Mouse (Mus musculus): ENCODE results near the gene Slc2a10. TPM values are rescaled to one million over a fixed set of nuclear protein-coding genes. Genes with fewer than 3 reads are reported as not detected.
A peak's percentile ranks its signal among the peaks of the same experiment; 100 is the strongest.

The Slc2a10 gene
- 0.36 and 0.46 TPM in 2 replicates for polyA plus RNA-seq (2015; fragmentation: Nextera tagmentation; extraction: Ambion mirVana)

DNA sequence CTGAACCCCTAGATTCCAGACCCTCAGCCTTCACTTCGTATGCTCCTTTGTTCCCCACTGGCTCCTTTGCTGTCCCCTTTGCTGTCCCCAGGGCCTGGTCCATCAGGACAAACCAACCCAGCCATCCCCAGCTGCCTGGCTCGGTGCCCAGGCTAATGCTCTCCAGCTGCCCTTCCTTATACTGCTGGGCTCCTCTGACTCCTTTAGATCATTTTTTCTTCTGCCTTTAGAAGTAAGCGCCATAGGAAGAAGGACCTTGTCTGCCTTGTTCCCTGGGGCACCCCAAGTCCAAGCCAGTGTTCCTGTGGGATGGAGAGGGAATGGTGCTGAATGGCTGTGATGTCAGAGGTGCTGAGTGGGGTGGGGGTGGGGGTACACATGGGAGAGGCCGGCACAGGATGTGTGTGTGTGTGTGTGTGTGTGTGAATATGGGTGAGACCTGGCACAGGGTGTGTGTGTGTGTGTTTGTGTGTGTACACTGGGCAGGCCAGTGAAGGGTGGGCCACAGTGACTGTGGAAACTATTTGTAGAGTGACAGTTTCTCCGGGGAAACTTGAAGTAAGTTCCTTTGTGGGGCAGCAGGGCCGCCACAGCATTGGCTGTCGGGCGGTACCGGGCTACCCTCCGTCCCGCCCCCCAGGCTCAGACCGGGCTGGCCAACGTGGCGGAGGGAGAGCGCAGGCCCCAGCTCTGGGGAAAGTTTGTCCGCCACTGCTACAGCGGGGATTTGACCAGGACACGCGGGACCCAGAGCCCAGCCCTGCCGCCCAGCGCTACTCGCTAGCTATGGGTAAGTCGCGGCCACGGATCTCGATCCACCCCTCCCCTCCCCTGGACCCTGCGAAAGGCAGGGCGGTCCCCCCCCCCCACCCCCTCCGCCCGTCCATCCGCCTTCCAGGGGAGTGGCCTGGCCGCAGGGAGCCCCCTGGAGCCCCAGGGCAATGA, at the start of gene Slc2a10:
Gene Slc2a10, plus strand, starts transcription at position 529 of the 945 bp plus-strand sequence.
- no peak for ATAC-seq (ENCODE audit: low read depth)
- no peak for DNase-seq
- Histone ChIP-seq H3K27ac (no peak within 1 kb of the TSS), H3K4me1 (replicated peaks) (no peaks in the 10 kb centered on the region), H3K9ac (no peak within 1 kb of the TSS; the same call in 1 of the 2 replicates), H3K9me3 (replicated peaks) (no peaks in the 10 kb centered on the region), H3K4me2 (peak within 1 kb of the TSS; percentile 48), H3K27me3 (peaks cover 32% of the 10 kb centered on the region), H3K4me3 (replicated peaks) (peak within 1 kb of the TSS; percentile 37), H3K36me3 (no peaks in the 10 kb centered on the region)
- WGBS (ENCODE audit: insufficient replicate concordance), result 7% methylated on average over 31 of the region's 32 CpGs

DNA sequence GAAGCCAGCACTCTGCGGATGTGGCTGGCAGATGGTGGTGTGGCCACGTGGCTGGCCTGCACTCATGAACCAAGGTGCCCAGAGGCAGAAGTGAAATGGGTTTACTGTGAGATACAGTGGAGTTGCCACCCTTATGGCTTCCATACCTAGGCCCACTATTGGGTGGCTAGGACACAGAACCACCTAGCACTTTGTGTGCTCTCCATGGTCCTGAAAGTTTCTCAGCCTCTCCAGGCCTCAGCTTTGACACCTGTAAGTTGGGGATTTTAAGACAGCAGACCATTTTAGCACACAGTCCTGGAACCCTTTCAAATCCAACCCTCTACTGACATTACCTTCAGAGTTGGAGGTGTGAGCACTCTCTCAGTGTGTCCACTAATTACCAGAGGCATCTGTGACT, 46.9 kb upstream of the Slc2a10 start:
- no peak overlapping the region for H3K4me2 ChIP-seq
- no peak overlapping the region for H3K9ac ChIP-seq
- no peak for ATAC-seq (ENCODE audit: low read depth)
- no peak overlapping the region for H3K4me3 ChIP-seq (replicated peaks)
- no peak for DNase-seq
- no peaks in the 10 kb centered on the region for H3K9me3 ChIP-seq (replicated peaks)
- peaks cover 7% of the 10 kb centered on the region; the same call in 1 of the 2 replicates for H3K4me1 ChIP-seq (replicated peaks)
- WGBS (ENCODE audit: insufficient replicate concordance), result 38% methylated on average over 2 of the region's 2 CpGs
- no peaks in the 10 kb centered on the region for H3K36me3 ChIP-seq
- no peak overlapping the region for H3K27ac ChIP-seq
- H3K27me3 ChIP-seq, result no peaks in the 10 kb centered on the region

DNA sequence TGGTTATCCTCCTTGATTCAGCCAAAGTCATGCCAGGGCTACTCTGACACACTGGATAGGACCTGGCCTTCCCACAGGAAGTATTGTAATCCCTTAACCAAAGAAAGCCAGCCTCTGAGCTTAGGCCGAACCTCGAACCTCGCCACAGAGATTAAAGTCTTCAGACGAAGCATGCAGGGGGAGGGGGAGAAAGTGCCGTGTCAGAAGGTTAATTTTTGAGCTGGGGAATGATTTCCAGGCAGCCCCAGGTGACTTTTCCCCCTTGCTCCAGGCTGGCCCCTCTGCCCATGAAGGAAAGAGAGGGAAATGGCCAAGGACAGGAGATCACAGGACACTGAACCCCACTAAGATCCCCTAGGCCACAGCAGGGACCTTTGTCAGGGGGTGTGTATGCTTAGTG, 45.4 kb upstream of the Slc2a10 start:
- Histone ChIP-seq H3K9ac (no peak overlapping the region), H3K9me3 (replicated peaks) (no peaks in the 10 kb centered on the region), H3K4me2 (no peak overlapping the region), H3K4me3 (replicated peaks) (no peak overlapping the region), H3K27me3 (no peaks in the 10 kb centered on the region), H3K27ac (no peak overlapping the region), H3K36me3 (no peaks in the 10 kb centered on the region), H3K4me1 (replicated peaks) (peaks cover 7% of the 10 kb centered on the region; the same call in 1 of the 2 replicates)
- 39% methylated on average over 5 of the region's 5 CpGs for WGBS (ENCODE audit: insufficient replicate concordance)
- ATAC-seq (ENCODE audit: low read depth) (no peak), DNase-seq (no peak)

DNA sequence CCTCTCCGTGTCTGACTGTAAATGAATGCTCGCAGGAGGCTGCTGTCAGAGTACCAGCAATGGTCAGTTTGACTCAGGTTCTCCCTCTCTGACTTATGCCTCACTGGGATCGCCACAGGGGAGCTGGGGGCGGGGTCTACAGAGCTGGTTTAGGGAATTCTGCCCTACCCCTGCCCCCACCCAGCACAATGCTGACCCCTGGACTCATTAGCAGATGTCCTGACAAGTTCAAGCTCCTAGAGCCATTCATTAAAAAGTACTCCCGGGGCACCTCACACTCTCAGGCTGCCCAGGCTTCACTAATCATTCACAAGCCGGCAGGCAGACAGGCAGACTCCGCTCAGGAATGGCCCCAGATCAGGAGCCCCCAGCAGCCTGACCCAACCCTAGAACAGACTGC, 43.9 kb upstream of the Slc2a10 start:
- ATAC-seq (ENCODE audit: low read depth), result no peak
- no peaks in the 10 kb centered on the region for H3K9me3 ChIP-seq (replicated peaks)
- H3K36me3 ChIP-seq, result no peaks in the 10 kb centered on the region
- no peak overlapping the region for H3K4me2 ChIP-seq
- no peak for DNase-seq
- no peak overlapping the region for H3K4me3 ChIP-seq (replicated peaks)
- H3K27me3 ChIP-seq, result no peaks in the 10 kb centered on the region
- H3K4me1 ChIP-seq (replicated peaks), result peaks cover 7% of the 10 kb centered on the region; the same call in 1 of the 2 replicates
- H3K9ac ChIP-seq, result no peak overlapping the region
- 32% methylated on average over 7 of the region's 7 CpGs for WGBS (ENCODE audit: insufficient replicate concordance)
- no peak overlapping the region for H3K27ac ChIP-seq

DNA sequence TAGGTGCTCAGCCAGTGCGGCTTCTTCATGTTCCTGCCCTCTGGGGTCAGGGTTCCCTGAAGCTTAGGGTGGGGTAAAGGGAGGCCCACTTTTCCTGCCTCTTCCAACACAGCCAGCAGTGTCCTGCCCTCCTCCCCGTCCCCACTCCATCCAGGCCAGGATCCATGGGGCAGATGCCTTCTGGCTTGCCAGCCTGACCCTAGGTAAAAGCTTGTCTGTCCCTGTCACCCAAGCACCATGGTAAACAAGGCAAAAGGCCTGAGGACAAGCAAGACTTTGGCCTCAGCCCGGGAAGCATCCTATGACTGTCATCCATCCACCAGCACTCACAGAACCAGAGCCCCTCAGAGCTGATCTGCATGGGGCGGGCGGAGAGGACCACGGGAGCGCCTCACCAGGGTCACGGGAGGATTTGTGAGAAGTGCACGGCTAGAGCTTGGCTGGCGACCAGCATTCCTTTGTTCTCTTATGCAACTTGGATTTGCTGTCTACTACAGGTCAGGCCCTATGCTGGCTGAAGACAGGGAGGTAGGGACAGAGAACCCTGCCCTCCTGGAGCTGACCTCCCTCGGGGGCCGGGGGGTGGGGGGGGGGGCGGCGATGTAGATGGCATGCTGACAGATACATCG, 35.6 kb upstream of the Slc2a10 start:
- Histone ChIP-seq H3K4me1 (replicated peaks) (peaks cover 9% of the 10 kb centered on the region; the same call in 1 of the 2 replicates), H3K4me2 (no peak overlapping the region), H3K4me3 (replicated peaks) (no peak overlapping the region), H3K9me3 (replicated peaks) (no peaks in the 10 kb centered on the region), H3K27ac (no peak overlapping the region), H3K27me3 (peaks cover 22% of the 10 kb centered on the region), H3K9ac (no peak overlapping the region), H3K36me3 (no peaks in the 10 kb centered on the region)
- 55% methylated on average over 15 of the region's 15 CpGs for WGBS (ENCODE audit: insufficient replicate concordance)
- peak; percentile 49 for ATAC-seq (ENCODE audit: low read depth)
- no peak for DNase-seq

DNA sequence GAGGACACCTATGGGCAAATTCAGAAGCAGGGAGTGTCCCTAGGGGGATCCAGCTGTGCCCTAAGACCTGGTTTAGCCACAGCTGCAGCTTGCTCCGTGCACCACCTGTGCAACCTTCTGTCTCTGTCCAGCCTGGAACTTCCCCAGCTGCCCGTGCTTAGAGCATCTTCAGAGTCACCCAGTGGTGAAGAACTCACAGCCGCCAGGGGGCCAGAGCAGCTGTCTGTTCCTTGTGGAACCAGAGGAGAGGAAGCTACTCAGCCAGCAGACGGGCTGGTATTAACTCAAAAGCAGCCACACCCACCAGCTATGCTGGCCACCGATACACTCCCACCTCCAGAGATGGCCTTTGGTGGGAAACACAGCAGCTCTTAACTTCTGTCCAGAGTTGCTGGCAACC, 33.4 kb upstream of the Slc2a10 start:
- no peak overlapping the region for H3K4me3 ChIP-seq (replicated peaks)
- H3K4me1 ChIP-seq (replicated peaks), result peaks cover 9% of the 10 kb centered on the region
- H3K4me2 ChIP-seq, result no peak overlapping the region
- no peak overlapping the region for H3K9ac ChIP-seq
- peaks cover 35% of the 10 kb centered on the region for H3K27me3 ChIP-seq
- H3K9me3 ChIP-seq (replicated peaks), result no peaks in the 10 kb centered on the region
- ATAC-seq (ENCODE audit: low read depth) (no peak), DNase-seq (no peak)
- no peak overlapping the region for H3K27ac ChIP-seq
- 11% methylated on average over 5 of the region's 5 CpGs for WGBS (ENCODE audit: insufficient replicate concordance)
- H3K36me3 ChIP-seq, result no peaks in the 10 kb centered on the region

DNA sequence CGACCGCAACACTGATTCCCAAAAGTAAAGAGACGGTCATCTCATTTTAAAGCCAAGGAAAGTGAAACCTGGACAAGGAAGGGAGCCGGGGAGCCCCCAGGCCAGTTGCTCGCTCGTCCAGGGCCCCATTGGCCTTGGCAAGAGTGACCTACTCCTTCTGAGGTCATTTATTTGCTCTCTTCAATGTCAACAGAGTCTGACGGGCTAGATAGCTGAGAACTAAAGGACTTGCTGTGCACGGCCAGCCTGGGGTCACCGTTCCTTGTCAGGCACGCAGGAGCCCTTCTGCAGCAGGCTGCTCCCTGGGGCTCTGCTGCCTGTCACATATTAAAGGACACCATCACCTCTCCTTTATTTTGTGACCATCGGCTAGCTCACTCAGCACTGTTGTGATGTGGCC, 31.6 kb upstream of the Slc2a10 start:
- Histone ChIP-seq H3K9ac (no peak overlapping the region), H3K27ac (no peak overlapping the region), H3K27me3 (peaks cover 35% of the 10 kb centered on the region), H3K4me1 (replicated peaks) (peaks cover 9% of the 10 kb centered on the region), H3K4me3 (replicated peaks) (no peak overlapping the region), H3K4me2 (peak overlapping the region; percentile 42), H3K9me3 (replicated peaks) (no peaks in the 10 kb centered on the region), H3K36me3 (no peaks in the 10 kb centered on the region)
- WGBS (ENCODE audit: insufficient replicate concordance), result 62% methylated on average over 11 of the region's 11 CpGs
- ATAC-seq (ENCODE audit: low read depth), result no peak
- no peak for DNase-seq

DNA sequence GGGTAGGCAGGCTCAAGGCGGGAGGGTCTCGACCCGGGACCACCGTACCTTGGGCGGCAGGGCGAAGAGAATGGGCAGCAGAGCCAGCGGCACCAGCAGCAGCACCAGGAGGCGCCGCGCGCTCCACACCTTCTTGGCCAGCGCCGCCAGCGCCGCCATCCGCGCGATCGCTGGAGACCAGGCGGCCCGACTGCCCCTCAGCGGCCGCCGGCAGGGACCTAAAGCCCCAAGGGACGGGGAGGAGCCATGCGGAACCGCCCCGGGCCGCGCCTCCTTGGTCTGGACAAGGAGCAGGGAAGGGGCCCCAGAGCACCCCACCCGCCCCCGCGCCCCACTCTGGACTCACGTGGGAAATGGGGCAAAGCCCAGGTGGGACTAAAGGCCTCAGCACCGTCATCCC, 30.6 kb upstream of the Slc2a10 start, which contains the start of gene Slc13a3:
Gene Slc13a3, minus strand, starts transcription at position 228 of the 400 bp plus-strand sequence.
- Histone ChIP-seq H3K4me3 (replicated peaks) (peak within 1 kb of the TSS; percentile 28; the same call in 1 of the 2 replicates), H3K27ac (no peak within 1 kb of the TSS), H3K9me3 (replicated peaks) (no peaks in the 10 kb centered on the region), H3K27me3 (peaks cover 35% of the 10 kb centered on the region), H3K9ac (peak within 1 kb of the TSS; percentile 36; the same call in 1 of the 2 replicates), H3K36me3 (no peaks in the 10 kb centered on the region), H3K4me2 (peak within 1 kb of the TSS; percentile 42), H3K4me1 (replicated peaks) (peaks cover 9% of the 10 kb centered on the region; the same call in 1 of the 2 replicates)
- WGBS (ENCODE audit: insufficient replicate concordance), result 3% methylated on average over 30 of the region's 35 CpGs
- DNase-seq, result no peak
- ATAC-seq (ENCODE audit: low read depth), result no peak

DNA sequence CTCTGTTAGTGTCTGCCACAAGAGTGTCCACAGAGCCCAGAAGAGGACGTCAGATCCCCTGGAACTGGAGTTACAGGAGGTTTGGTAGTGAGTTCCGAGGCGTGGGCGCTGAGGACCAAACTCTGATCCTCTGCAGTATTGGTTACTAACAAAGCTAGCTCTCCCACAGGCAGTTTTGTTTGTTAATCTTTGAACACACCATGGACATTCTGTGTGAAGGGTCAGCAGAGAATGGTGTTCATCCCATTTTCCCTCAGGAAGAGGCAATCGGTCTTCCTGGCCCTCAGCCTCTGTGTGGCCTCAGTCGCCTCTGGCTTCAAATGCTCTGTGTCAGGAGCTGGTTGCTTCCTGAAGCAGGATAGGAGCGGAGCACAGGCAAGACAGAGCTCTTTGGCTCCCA, 28.2 kb upstream of the Slc2a10 start:
- H3K9ac ChIP-seq, result no peak overlapping the region
- no peak overlapping the region for H3K4me2 ChIP-seq
- H3K4me1 ChIP-seq (replicated peaks), result peaks cover 5% of the 10 kb centered on the region; the same call in 1 of the 2 replicates
- no peak for DNase-seq
- no peak overlapping the region for H3K4me3 ChIP-seq (replicated peaks)
- 63% methylated on average over 7 of the region's 7 CpGs for WGBS (ENCODE audit: insufficient replicate concordance)
- no peak for ATAC-seq (ENCODE audit: low read depth)
- H3K9me3 ChIP-seq (replicated peaks), result no peaks in the 10 kb centered on the region
- H3K27ac ChIP-seq, result no peak overlapping the region
- no peaks in the 10 kb centered on the region for H3K36me3 ChIP-seq
- H3K27me3 ChIP-seq, result peaks cover 35% of the 10 kb centered on the region

DNA sequence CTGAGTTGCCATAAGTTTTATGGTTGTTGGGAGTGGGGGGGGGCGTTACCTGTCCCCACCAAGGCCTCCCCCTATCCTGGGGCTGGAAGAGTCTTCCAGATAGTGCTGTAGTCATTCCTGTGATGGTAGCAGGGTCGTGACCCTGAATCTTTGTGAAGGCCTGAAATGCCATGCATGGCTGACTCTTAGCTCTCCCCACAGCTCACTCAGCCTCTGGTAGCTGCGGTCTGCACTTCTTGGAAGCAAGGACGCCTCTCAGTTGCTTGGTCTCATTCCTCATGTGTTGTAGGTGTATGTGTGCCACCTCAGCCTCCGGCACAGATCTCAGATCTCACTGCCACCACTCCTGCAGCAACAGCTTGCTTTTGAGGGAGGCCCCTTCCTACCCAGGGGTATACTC, 27.7 kb upstream of the Slc2a10 start:
- peaks cover 5% of the 10 kb centered on the region; the same call in 1 of the 2 replicates for H3K4me1 ChIP-seq (replicated peaks)
- no peaks in the 10 kb centered on the region for H3K9me3 ChIP-seq (replicated peaks)
- H3K9ac ChIP-seq, result no peak overlapping the region
- H3K27me3 ChIP-seq, result peaks cover 31% of the 10 kb centered on the region
- no peak for ATAC-seq (ENCODE audit: low read depth)
- no peak for DNase-seq
- 52% methylated on average over 5 of the region's 5 CpGs for WGBS (ENCODE audit: insufficient replicate concordance)
- H3K36me3 ChIP-seq, result no peaks in the 10 kb centered on the region
- no peak overlapping the region for H3K27ac ChIP-seq
- H3K4me2 ChIP-seq, result no peak overlapping the region
- H3K4me3 ChIP-seq (replicated peaks), result no peak overlapping the region

DNA sequence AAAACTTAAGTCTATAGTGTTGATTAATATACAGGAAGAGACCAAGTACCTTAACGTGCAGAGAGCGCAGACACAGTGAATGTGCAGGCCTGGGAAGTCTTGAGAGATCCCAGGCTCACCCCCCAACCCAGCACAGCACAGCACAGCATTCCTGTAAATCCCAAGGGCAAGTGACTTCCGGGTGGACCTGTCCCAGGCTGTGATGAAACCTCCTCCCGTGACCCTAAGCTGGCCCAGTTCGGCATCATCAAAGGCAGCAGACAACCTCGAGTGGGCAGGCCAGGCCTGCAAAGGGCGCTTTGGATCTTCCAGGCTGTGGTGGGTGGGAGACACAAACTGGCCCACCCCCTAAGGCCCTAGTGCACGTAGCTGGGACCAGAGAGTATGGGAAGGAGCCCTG, 21.6 kb upstream of the Slc2a10 start:
- ATAC-seq (ENCODE audit: low read depth) (peak; percentile 23; the same call in 1 of the 2 replicates), DNase-seq (no peak)
- 53% methylated on average over 8 of the region's 8 CpGs for WGBS (ENCODE audit: insufficient replicate concordance)
- Histone ChIP-seq H3K9me3 (replicated peaks) (no peaks in the 10 kb centered on the region), H3K4me1 (replicated peaks) (0 out of 2 replicates have a peak, but pooled peaks cover 2% of the 10 kb centered on the region), H3K9ac (no peak overlapping the region), H3K4me3 (replicated peaks) (no peak overlapping the region), H3K27me3 (no peaks in the 10 kb centered on the region), H3K27ac (no peak overlapping the region), H3K36me3 (no peaks in the 10 kb centered on the region), H3K4me2 (no peak overlapping the region)
